Mouse (Mus musculus): ENCODE results near the gene Pigq.

DNA sequence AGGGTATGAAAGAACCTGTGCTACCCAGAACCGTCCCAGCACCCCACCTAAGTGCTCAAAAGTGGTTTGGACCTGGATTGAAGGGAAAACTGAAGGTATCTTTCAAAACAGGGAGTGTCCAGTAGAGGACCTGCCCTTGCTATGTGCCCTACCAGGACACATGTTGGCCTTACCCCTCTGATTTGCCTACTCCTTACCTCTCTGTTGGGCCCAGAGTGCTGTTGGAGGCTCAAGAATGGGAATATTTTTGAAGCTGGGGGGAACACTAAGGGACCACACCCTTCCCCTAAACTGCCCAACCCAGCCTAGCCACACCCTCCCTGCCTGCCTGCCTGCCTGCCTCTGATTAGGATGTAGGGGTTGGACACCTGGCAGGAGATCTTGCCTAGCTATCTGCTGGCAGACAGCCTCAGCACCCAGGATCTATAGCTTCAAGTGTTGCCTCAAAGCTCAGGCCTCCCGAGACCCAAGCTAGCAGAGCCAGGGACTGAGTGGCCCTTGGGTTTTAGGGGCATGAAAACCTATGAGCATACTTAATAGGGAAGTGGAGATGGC lies 2.1 kb downstream of the Pigq start:
- TF ChIP-seq CTCF (IDR thresholded peaks at IDR 0.05; ENCODE audit: extremely low read depth, insufficient read depth, low read length) = no peak
- no peak for TF ChIP-seq POLR2A (IDR thresholded peaks at IDR 0.05; ENCODE audit: extremely low read depth, insufficient read depth, low read length)
